Mouse (Mus musculus) effector memory CD4-positive, alpha-beta T cell, adult 7 months (primary cell): ENCODE measurements around the gene Gm44805. TPM values are rescaled to one million over a fixed set of nuclear protein-coding genes. Genes with fewer than 3 reads are reported as not detected.

Source experiments
- polyA plus RNA-seq: library from polyadenylated mRNA; unstranded; fragments of 100-300 nt; shearing (Covaris generic); gene quantifications from one replicate; pipeline ENCODE4 v1.2.1, GENCODE M21; 2017

The Gm44805 gene
- not detected for polyA plus RNA-seq

GRCm38 (mm10) chr7:19681202-19681694 is at the start of gene Gm44805, which contains the start of gene Apoc4:
Gm44805 (minus strand) TSS chr7:19681423.
Apoc4 (minus strand) TSS chr7:19681479.

GRCm38 (mm10) chr7:19715239-19716054 is 34.2 kb upstream of the Gm44805 start, which contains the start of gene Tomm40:
Tomm40 (minus strand) TSS chr7:19715438.

GRCm38 (mm10) chr7:19698907-19699826 is 17.9 kb upstream of the Gm44805 start, which contains the start of gene Apoe:
Apoe (minus strand) TSS chr7:19699188.

GRCm38 (mm10) chr7:19691873-19692865 is 10.9 kb upstream of the Gm44805 start, which contains the start of gene Apoc1:
Apoc1 (minus strand) TSS chr7:19692660.

GRCm38 (mm10) chr7:19677872-19678271 is 3.4 kb downstream of the Gm44805 start, which contains the start of gene Apoc2:
Apoc2 (minus strand) TSS chr7:19677941.

GRCm38 (mm10) chr7:19664955-19665841 is 16.0 kb downstream of the Gm44805 start, which contains the start of gene Clptm1:
Clptm1 (minus strand) TSS chr7:19665033.

GRCm38 (mm10) chr7:19629361-19629734 is 51.9 kb downstream of the Gm44805 start, which contains the start of gene Relb:
Relb (minus strand) TSS chr7:19629438.

Other genes with a start within 250 kb of the Gm44805 start
- 6.2 TPM for gene Mark4, start 222.6 kb downstream of the Gm44805 start, polyA plus RNA-seq
- not detected for gene Exoc3l2, start 218.1 kb downstream of the Gm44805 start, polyA plus RNA-seq
- gene Bloc1s3, start 173.1 kb downstream of the Gm44805 start, polyA plus RNA-seq: 3.8 TPM
- 48.8 TPM for gene Trappc6a, start 173.0 kb downstream of the Gm44805 start, polyA plus RNA-seq
- not detected for gene Nkpd1, start 163.6 kb downstream of the Gm44805 start, polyA plus RNA-seq
- 15.6 TPM for gene Ppp1r37, start 118.3 kb downstream of the Gm44805 start, polyA plus RNA-seq
- 1.8 TPM for gene Zfp296, start 104.1 kb downstream of the Gm44805 start, polyA plus RNA-seq
- gene Gemin7, start 103.8 kb downstream of the Gm44805 start, polyA plus RNA-seq: 105 TPM
- 49.4 TPM for gene Clasrp, start 76.9 kb downstream of the Gm44805 start, polyA plus RNA-seq
- 249 TPM for gene Relb, start 52.0 kb downstream of the Gm44805 start, polyA plus RNA-seq
- gene Clptm1, start 16.4 kb downstream of the Gm44805 start, polyA plus RNA-seq: 121 TPM
- not detected for gene Apoc2, start 3.5 kb downstream of the Gm44805 start, polyA plus RNA-seq
- 0.18 TPM for gene Apoc4, start 56 bp upstream of the Gm44805 start, polyA plus RNA-seq
- gene Apoc1, start 11.2 kb upstream of the Gm44805 start, polyA plus RNA-seq: not detected
- 1.3 TPM for gene Apoe, start 17.8 kb upstream of the Gm44805 start, polyA plus RNA-seq
- 63.8 TPM for gene Tomm40, start 34.0 kb upstream of the Gm44805 start, polyA plus RNA-seq
- not detected for gene Nectin2, start 69.1 kb upstream of the Gm44805 start, polyA plus RNA-seq
- 0.65 TPM for gene Bcam, start 89.6 kb upstream of the Gm44805 start, polyA plus RNA-seq
- not detected for gene Cblc, start 115.4 kb upstream of the Gm44805 start, polyA plus RNA-seq
- gene Bcl3, start 141.3 kb upstream of the Gm44805 start, polyA plus RNA-seq: 199 TPM
- not detected for gene Gm19345, start 170.6 kb upstream of the Gm44805 start, polyA plus RNA-seq
- gene Ceacam16, start 179.9 kb upstream of the Gm44805 start, polyA plus RNA-seq: not detected
- gene Ceacam19, start 206.5 kb upstream of the Gm44805 start, polyA plus RNA-seq: not detected
- 42.3 TPM for gene Pvr, start 239.7 kb upstream of the Gm44805 start, polyA plus RNA-seq